Mouse (Mus musculus) kidney, adult 2 months (tissue): ENCODE measurements around the gene Prpf6. TPM values are rescaled to one million over a fixed set of nuclear protein-coding genes. Genes with fewer than 3 reads are reported as not detected.

ENCODE experiments used
- DNase-seq: peaks from one replicate; pipeline ENCODE4 v3.0.0; 2021
- H3K27ac ChIP-seq: fragments of 200-500 bp; 2 replicates; pipeline ENCODE4 v1.5.1; 2012; ENCODE audit warnings: low read depth, low read length, control low read depth, inconsistent platforms; ENCODE audit not compliant: insufficient read depth
- H3K27me3 ChIP-seq: fragments of 200-500 bp; replicated peaks from 2 replicates; pipeline ENCODE4 v1.6.1; 2012; ENCODE audit warnings: mild to moderate bottlenecking, moderate library complexity, low read length, inconsistent platforms; ENCODE audit not compliant: control insufficient read depth, insufficient read depth
- H3K36me3 ChIP-seq: fragments of 200-500 bp; 2 replicates; pipeline ENCODE4 v1.6.1; 2012; ENCODE audit warnings: mild to moderate bottlenecking, moderate library complexity, low read length, inconsistent platforms; ENCODE audit not compliant: control insufficient read depth, insufficient read depth
- H3K4me1 ChIP-seq: fragments of 200-500 bp; 2 replicates; pipeline ENCODE4 v1.6.1; 2011; ENCODE audit warnings: low read length; ENCODE audit not compliant: control insufficient read depth, insufficient read depth
- H3K4me3 ChIP-seq: fragments of 200-500 bp; 2 replicates; pipeline ENCODE4 v1.5.1; 2011; ENCODE audit warnings: mild to moderate bottlenecking, low read depth, low read length, control low read depth; ENCODE audit not compliant: insufficient read depth
- CTCF ChIP-seq: fragments of 200-500 bp; conservative IDR thresholded peaks from 2 replicates; pipeline ENCODE4 v1.5.1; 2011; ENCODE audit warnings: low read depth, mild to moderate bottlenecking, control low read depth, low read length, moderate library complexity, mixed read lengths; ENCODE audit not compliant: insufficient read depth, insufficient read length
- POLR2A ChIP-seq: fragments of 200-500 bp; IDR thresholded peaks from one replicate; pipeline ENCODE4 v1.6.1; 2011; ENCODE audit warnings: low read depth, low read length, control low read depth
- WGBS: fragments of 180-500 bp; shearing (Covaris S2); methylation state at CpG from one replicate; pipeline ENCODE4 v1.1.7; 2018; 5-methylcytosine and 5-hydroxymethylcytosine counted together
- polyA plus RNA-seq: library from polyadenylated mRNA; depleted of rRNA; stranded (reverse); fragments of >200 nt; gene quantifications from 2 replicates; pipeline ENCODE4 v1.2.3, GENCODE M21; 2012; rRNA removed

Gene Prpf6
- polyA plus RNA-seq, 1 experiment = 22.1 TPM

- Histone ChIP-seq H3K27me3 (no peaks in the 10 kb centered on the region), H3K36me3 (no peaks in the 10 kb centered on the region), H3K4me1 (no peaks in the 10 kb centered on the region), H3K4me3 (no peak overlapping the region), H3K27ac (no peak overlapping the region)
- WGBS = 72% methylated on average over 33 of the region's 33 CpGs
- TF ChIP-seq CTCF (no peak), POLR2A (no peak)
- no peak for DNase-seq
Observed at GRCm38 (mm10) chr2:181696801-181697420, 105.2 kb downstream of the Prpf6 start.

- TF ChIP-seq CTCF (no peak), POLR2A (no peak)
- Histone ChIP-seq H3K36me3 (no peaks in the 10 kb centered on the region), H3K4me1 (no peaks in the 10 kb centered on the region), H3K27ac (no peak within 1 kb of the TSS), H3K4me3 (no peak within 1 kb of the TSS), H3K27me3 (no peaks in the 10 kb centered on the region)
- DNase-seq = no peak
- WGBS = 55% methylated on average over 5 of the region's 5 CpGs
Observed at GRCm38 (mm10) chr2:181698241-181698640, 106.6 kb downstream of the Prpf6 start, which contains the start of gene Lkaaear1. Lkaaear1 (minus strand) TSS chr2:181698442.

Other genes with a start within 250 kb of the Prpf6 start
- 29.6 and 35.2 TPM in 2 replicates for gene Zgpat, start 226.9 kb upstream of the Prpf6 start, polyA plus RNA-seq
- 32.0 and 36.0 TPM in 2 replicates for gene Arfrp1, start 226.5 kb upstream of the Prpf6 start, polyA plus RNA-seq
- gene Lime1, start 211.8 kb upstream of the Prpf6 start, polyA plus RNA-seq = 35.1 and 53.7 TPM in 2 replicates
- 7.7 and 8.0 TPM in 2 replicates for gene Zbtb46, start 132.4 kb upstream of the Prpf6 start, polyA plus RNA-seq
- not detected in 2 replicates for gene Abhd16b, start 98.7 kb upstream of the Prpf6 start, polyA plus RNA-seq
- 35.2 and 41.5 TPM in 2 replicates for gene Tpd52l2, start 94.7 kb upstream of the Prpf6 start, polyA plus RNA-seq
- gene Dnajc5, start 71.4 kb upstream of the Prpf6 start, polyA plus RNA-seq = 55.5 and 65.1 TPM in 2 replicates
- gene Uckl1, start 7.0 kb upstream of the Prpf6 start, polyA plus RNA-seq = 107 and 130 TPM in 2 replicates
- gene Zfp512b, start 935 bp downstream of the Prpf6 start, polyA plus RNA-seq = 32.2 and 41.3 TPM in 2 replicates
- gene Samd10, start 7.3 kb downstream of the Prpf6 start, polyA plus RNA-seq = 26.1 and 30.2 TPM in 2 replicates
- gene Gm29797, start 65.2 kb downstream of the Prpf6 start, polyA plus RNA-seq = 0.11 TPM in 1 of 2 replicates, not detected in the other
- 53.9 and 59.0 TPM in 2 replicates for gene Sox18, start 79.8 kb downstream of the Prpf6 start, polyA plus RNA-seq
- gene Tcea2, start 88.4 kb downstream of the Prpf6 start, polyA plus RNA-seq = 19.2 and 19.5 TPM in 2 replicates
- 21.5 and 24.0 TPM in 2 replicates for gene Rgs19, start 102.1 kb downstream of the Prpf6 start, polyA plus RNA-seq
- not detected in 2 replicates for gene Lkaaear1, start 106.6 kb downstream of the Prpf6 start, polyA plus RNA-seq
- 0.12 and 0.27 TPM in 2 replicates for gene Oprl1, start 123.1 kb downstream of the Prpf6 start, polyA plus RNA-seq
- 0.08 and 0.13 TPM in 2 replicates for gene Myt1, start 171.5 kb downstream of the Prpf6 start, polyA plus RNA-seq
- gene Pcmtd2, start 246.0 kb downstream of the Prpf6 start, polyA plus RNA-seq = 40.4 and 51.6 TPM in 2 replicates